Mouse (Mus musculus): Measurements from ENCODE around the gene Olfr374. TPM values are rescaled to one million over a fixed set of nuclear protein-coding genes. Genes with fewer than 3 reads are reported as not detected.

Olfr374 gene
- polyA plus RNA-seq, 1 experiment: not detected

DNA sequence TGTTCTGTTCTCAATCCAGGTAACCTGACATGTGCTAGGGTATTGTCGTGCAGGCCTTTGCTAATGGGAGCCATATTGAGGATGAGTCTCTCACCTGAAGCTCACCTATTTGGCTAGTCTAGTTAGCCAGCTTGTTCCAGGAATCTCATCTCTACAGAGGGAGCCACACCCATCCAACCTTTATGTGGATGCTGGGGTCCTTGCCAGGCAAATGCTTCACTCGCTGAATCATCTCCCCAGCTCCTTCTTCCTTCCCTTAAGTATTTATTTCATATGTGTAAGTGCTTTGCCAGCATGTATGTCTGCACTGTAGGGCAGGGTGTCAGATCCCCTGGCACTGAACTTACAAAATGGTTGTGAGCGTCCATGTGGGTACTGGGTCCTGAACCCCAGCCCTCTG lies 39.7 kb downstream of the Olfr374 start:
- no peaks in the 10 kb centered on the region for H3K36me3 ChIP-seq (ENCODE audit: control insufficient read depth, insufficient read depth, low read length)
- H3K27ac ChIP-seq (ENCODE audit: control insufficient read depth, insufficient read depth, low read depth, low read length): no peak overlapping the region
- no peaks in the 10 kb centered on the region for H3K4me1 ChIP-seq (ENCODE audit: control insufficient read depth, insufficient read depth, low read length)
- H3K4me3 ChIP-seq (ENCODE audit: control insufficient read depth, low read depth, low read length): no peak overlapping the region
- no peak for TF ChIP-seq POLR2A (IDR thresholded peaks at IDR 0.05; ENCODE audit: control insufficient read depth, low read depth, low read length)
- no peak for TF ChIP-seq CTCF (IDR thresholded peaks at IDR 0.05; ENCODE audit: control insufficient read depth, insufficient read depth, insufficient replicate concordance, low read depth, low read length)
- H3K27me3 ChIP-seq (ENCODE audit: control insufficient read depth, insufficient read depth, low read length): no peaks in the 10 kb centered on the region

DNA sequence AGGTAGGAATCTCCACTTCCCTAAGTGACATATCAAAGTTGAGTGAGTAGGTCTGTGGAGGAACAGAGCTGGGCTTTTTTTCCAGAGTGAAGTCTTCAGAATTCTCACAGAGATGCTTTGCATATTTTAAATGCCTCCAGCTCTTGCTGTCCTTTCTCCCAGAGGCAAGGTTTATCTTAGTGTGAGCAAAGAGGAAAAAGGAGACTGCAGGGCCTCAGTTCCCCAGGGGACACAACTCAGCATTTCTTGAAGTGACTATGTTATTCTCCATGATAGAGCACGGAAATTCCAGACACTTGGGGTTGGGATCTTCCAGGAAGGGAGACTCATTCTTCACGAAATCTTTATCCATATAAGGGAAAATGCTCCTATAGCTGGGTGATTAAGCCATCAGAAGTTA lies 40.4 kb downstream of the Olfr374 start:
- no peak overlapping the region for H3K27ac ChIP-seq (ENCODE audit: control insufficient read depth, insufficient read depth, low read depth, low read length)
- no peaks in the 10 kb centered on the region for H3K36me3 ChIP-seq (ENCODE audit: control insufficient read depth, insufficient read depth, low read length)
- TF ChIP-seq POLR2A (IDR thresholded peaks at IDR 0.05; ENCODE audit: control insufficient read depth, low read depth, low read length) (no peak), CTCF (IDR thresholded peaks at IDR 0.05; ENCODE audit: control insufficient read depth, insufficient read depth, insufficient replicate concordance, low read depth, low read length) (no peak)
- no peaks in the 10 kb centered on the region for H3K27me3 ChIP-seq (ENCODE audit: control insufficient read depth, insufficient read depth, low read length)
- no peaks in the 10 kb centered on the region for H3K4me1 ChIP-seq (ENCODE audit: control insufficient read depth, insufficient read depth, low read length)
- H3K4me3 ChIP-seq (ENCODE audit: control insufficient read depth, low read depth, low read length): no peak overlapping the region

DNA sequence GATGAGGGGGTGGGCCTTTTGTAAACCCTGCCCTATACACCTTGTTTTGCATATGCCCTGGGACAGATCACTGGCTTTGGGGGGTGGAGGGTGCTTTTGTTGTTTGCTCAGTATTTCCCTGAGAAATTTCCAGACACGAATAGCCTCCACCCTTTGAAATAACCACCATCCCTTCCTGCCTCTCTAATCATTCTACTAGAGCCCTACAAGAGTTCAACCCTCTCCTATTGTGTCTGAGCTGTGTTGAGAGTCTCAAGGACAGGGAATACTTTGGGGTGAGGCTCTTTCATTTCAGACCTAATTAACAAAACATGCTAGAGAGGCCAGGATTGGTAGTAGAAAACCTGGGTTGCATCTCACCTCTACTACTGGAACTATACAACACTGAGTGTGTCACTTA lies 42.2 kb downstream of the Olfr374 start:
- TF ChIP-seq POLR2A (IDR thresholded peaks at IDR 0.05; ENCODE audit: control insufficient read depth, low read depth, low read length) (no peak), CTCF (IDR thresholded peaks at IDR 0.05; ENCODE audit: control insufficient read depth, insufficient read depth, insufficient replicate concordance, low read depth, low read length) (no peak)
- no peaks in the 10 kb centered on the region for H3K36me3 ChIP-seq (ENCODE audit: control insufficient read depth, insufficient read depth, low read length)

DNA sequence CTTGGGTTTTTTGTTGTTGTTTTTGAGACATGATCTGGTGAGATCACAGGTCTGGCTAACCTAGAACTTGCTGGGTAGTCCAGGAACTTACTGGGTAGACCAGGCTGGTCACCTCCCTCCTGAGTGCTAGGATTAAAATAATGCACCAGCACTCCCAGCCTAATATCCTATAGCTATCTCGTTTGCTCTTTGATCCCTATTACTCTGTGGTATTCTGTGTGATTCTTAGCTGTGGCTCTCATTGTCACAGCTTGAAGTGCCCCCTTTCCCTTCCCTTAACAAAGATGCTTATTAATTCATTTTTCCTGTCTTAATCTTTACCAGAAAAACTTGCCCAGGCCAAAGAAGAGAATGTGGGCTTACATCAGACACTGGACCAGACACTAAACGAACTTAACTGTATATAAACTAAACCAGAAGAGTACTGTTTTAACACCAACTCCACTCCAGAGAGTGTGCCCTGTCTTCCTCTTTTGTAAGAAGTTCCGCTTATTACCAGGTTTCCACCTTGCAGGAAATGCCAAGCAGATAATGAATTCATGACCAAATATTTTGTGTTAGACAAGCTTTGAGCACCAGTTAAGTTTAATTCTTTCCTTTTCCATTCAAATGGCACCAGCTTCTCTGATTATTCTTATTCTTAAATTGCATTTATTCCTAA lies 44.7 kb downstream of the Olfr374 start:
- no peaks in the 10 kb centered on the region for H3K27me3 ChIP-seq (ENCODE audit: control insufficient read depth, insufficient read depth, low read length)
- TF ChIP-seq POLR2A (IDR thresholded peaks at IDR 0.05; ENCODE audit: control insufficient read depth, low read depth, low read length) (no peak), CTCF (IDR thresholded peaks at IDR 0.05; ENCODE audit: control insufficient read depth, insufficient read depth, insufficient replicate concordance, low read depth, low read length) (no peak)
- H3K36me3 ChIP-seq (ENCODE audit: control insufficient read depth, insufficient read depth, low read length): no peaks in the 10 kb centered on the region
- no peaks in the 10 kb centered on the region for H3K4me1 ChIP-seq (ENCODE audit: control insufficient read depth, insufficient read depth, low read length)
- H3K4me3 ChIP-seq (ENCODE audit: control insufficient read depth, low read depth, low read length): no peak overlapping the region
- H3K27ac ChIP-seq (ENCODE audit: control insufficient read depth, insufficient read depth, low read depth, low read length): no peak overlapping the region

More for the DNA sequence above, 42.2 kb downstream of the Olfr374 start:
- no peak overlapping the region for H3K4me3 ChIP-seq (ENCODE audit: control insufficient read depth, low read depth, low read length)
- no peaks in the 10 kb centered on the region for H3K27me3 ChIP-seq (ENCODE audit: control insufficient read depth, insufficient read depth, low read length)
- no peaks in the 10 kb centered on the region for H3K4me1 ChIP-seq (ENCODE audit: control insufficient read depth, insufficient read depth, low read length)
- no peak overlapping the region for H3K27ac ChIP-seq (ENCODE audit: control insufficient read depth, insufficient read depth, low read depth, low read length)

DNA sequence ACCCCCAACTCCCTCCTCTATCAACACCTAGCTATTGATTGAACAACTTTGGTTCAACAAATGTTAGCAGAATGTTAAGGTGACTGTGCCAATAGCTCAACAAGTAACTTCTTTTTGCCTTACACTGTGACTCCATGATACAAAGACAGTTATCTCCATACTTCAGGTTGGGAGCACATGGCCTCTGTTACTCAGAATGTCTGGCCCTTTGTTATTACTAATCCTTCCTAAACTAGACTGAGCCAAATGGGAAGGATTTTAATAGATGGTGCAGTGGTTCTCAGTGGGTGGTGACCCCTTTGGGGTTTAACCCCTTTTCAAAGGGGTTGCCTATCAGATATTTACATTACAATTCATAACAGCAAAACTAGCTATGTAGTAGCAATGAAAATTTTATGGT lies 46.5 kb downstream of the Olfr374 start:
- no peaks in the 10 kb centered on the region for H3K36me3 ChIP-seq (ENCODE audit: control insufficient read depth, insufficient read depth, low read length)

DNA sequence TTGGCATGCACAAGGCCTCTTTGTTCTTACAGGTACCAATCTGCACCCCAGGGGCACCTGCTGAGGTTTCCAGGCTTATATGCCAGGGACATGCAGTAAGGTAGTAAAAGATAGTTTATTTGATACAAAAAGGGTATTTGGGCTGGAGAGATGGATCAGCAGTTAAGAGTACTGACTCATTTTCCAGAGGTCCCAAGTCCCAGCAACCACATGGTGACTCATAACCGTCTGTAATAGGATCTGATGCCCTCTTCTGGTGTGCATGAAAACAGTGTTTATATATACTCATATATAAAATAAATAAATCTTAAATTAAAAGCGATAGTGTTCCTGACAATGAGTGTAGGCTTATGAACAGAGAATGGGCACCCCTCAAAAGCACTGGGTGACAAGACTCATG lies 51.3 kb downstream of the Olfr374 start:
- Histone ChIP-seq H3K4me1 (ENCODE audit: control insufficient read depth, insufficient read depth, low read length) (peaks cover 12% of the 10 kb centered on the region), H3K36me3 (ENCODE audit: control insufficient read depth, insufficient read depth, low read length) (no peaks in the 10 kb centered on the region), H3K27me3 (ENCODE audit: control insufficient read depth, insufficient read depth, low read length) (no peaks in the 10 kb centered on the region), H3K4me3 (ENCODE audit: control insufficient read depth, low read depth, low read length) (no peak overlapping the region), H3K27ac (ENCODE audit: control insufficient read depth, insufficient read depth, low read depth, low read length) (no peak overlapping the region)
- TF ChIP-seq POLR2A (IDR thresholded peaks at IDR 0.05; ENCODE audit: control insufficient read depth, low read depth, low read length) (no peak), CTCF (IDR thresholded peaks at IDR 0.05; ENCODE audit: control insufficient read depth, insufficient read depth, insufficient replicate concordance, low read depth, low read length) (no peak)

More for the DNA sequence above, 46.5 kb downstream of the Olfr374 start:
- H3K27ac ChIP-seq (ENCODE audit: control insufficient read depth, insufficient read depth, low read depth, low read length): no peak overlapping the region
- no peak for TF ChIP-seq POLR2A (IDR thresholded peaks at IDR 0.05; ENCODE audit: control insufficient read depth, low read depth, low read length)
- TF ChIP-seq CTCF (IDR thresholded peaks at IDR 0.05; ENCODE audit: control insufficient read depth, insufficient read depth, insufficient replicate concordance, low read depth, low read length): no peak
- H3K27me3 ChIP-seq (ENCODE audit: control insufficient read depth, insufficient read depth, low read length): no peaks in the 10 kb centered on the region
- H3K4me3 ChIP-seq (ENCODE audit: control insufficient read depth, low read depth, low read length): no peak overlapping the region
- no peaks in the 10 kb centered on the region for H3K4me1 ChIP-seq (ENCODE audit: control insufficient read depth, insufficient read depth, low read length)

DNA sequence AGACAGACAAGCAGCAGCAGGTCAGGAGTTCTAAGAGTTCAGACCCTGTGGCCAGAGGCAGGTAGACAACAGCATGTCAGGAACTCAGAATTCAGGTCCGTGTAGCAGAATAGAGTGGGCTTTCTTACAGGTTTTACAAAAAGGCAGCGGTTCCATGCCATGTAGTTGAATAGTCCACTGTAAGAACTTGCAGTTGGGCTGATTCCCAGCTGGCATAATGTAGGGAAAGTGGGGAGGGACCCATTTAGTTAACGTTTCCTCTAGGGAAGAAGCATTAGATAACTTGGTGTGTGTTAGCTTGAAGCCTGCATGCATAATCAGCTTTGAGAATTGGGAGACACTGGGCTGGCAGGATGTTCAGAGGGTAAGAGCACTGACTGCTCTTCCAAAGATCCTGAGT lies 51.9 kb downstream of the Olfr374 start:
- Histone ChIP-seq H3K36me3 (ENCODE audit: control insufficient read depth, insufficient read depth, low read length) (no peaks in the 10 kb centered on the region), H3K27ac (ENCODE audit: control insufficient read depth, insufficient read depth, low read depth, low read length) (no peak overlapping the region), H3K4me1 (ENCODE audit: control insufficient read depth, insufficient read depth, low read length) (peaks cover 12% of the 10 kb centered on the region), H3K4me3 (ENCODE audit: control insufficient read depth, low read depth, low read length) (no peak overlapping the region), H3K27me3 (ENCODE audit: control insufficient read depth, insufficient read depth, low read length) (no peaks in the 10 kb centered on the region)
- TF ChIP-seq POLR2A (IDR thresholded peaks at IDR 0.05; ENCODE audit: control insufficient read depth, low read depth, low read length) (no peak), CTCF (IDR thresholded peaks at IDR 0.05; ENCODE audit: control insufficient read depth, insufficient read depth, insufficient replicate concordance, low read depth, low read length) (no peak)

All from testis, adult 2 months (tissue).